Mouse (Mus musculus) kidney, postnatal 14 days (tissue): ENCODE results near the gene Dyrk1a.

Experiments
- DNase-seq: peaks from one replicate; pipeline ENCODE4 v3.0.0; 2022; ENCODE audit warnings: mixed read lengths

Gene Dyrk1a

DNA sequence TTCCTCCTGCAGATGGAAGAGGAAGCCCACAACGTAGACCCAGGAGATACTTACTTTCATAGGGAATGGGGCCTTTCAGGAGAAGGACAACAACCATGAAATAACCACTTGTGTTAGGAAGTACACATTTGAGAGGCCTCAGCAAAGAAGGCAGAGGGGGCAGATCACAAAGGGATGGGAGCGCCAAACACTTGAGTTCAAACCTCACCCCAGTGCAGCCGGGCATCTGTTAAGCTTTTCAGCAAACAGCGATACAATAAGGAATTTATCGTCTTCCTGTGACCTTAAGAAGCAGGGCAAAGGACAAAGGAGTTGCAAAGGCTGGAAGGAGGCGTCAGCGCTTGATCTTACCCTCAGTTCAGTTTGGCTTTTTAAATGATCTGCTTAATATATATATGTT is 10.0 kb upstream of the Dyrk1a start:
- DNase-seq: no peak

DNA sequence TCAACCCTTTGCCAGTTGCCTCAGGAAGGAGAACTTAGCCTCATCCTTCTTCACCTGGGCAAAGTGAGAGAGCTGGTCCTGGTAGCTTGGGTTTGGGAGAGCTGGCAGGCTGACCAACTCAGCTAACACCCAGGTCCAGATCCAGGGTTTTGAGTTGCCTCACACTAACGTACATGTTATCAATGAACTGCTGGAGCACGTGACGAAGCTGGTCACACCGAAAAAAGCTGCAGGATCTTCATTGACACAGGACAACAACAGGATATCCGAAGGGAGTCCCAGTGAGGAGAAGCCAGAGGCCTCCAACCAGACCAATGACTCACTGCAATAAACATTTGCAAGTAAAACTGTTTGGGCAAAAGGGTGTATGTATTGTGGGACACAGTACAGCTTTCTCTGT is 9.2 kb upstream of the Dyrk1a start:
- DNase-seq: no peak

DNA sequence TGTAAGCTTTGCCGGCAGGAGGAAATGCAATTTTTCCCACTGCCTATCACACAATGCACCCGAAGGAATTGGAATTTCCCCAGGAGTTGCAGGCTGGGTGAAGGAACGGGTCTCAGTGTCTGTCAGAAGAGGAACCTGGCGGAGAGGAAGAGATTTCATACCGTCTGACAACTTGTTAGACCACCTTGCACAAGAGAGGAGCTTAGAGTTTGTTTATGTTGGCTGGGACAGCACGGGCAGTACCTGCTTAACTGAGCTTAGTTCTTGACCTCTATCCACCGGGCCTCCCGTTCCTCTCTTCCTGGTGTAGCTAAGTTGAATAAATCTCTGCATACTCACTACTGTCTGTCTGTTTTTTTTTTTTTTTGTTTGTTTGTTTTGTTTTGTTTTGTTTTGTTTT is 3.7 kb upstream of the Dyrk1a start:
- peak; percentile 22 for DNase-seq

DNA sequence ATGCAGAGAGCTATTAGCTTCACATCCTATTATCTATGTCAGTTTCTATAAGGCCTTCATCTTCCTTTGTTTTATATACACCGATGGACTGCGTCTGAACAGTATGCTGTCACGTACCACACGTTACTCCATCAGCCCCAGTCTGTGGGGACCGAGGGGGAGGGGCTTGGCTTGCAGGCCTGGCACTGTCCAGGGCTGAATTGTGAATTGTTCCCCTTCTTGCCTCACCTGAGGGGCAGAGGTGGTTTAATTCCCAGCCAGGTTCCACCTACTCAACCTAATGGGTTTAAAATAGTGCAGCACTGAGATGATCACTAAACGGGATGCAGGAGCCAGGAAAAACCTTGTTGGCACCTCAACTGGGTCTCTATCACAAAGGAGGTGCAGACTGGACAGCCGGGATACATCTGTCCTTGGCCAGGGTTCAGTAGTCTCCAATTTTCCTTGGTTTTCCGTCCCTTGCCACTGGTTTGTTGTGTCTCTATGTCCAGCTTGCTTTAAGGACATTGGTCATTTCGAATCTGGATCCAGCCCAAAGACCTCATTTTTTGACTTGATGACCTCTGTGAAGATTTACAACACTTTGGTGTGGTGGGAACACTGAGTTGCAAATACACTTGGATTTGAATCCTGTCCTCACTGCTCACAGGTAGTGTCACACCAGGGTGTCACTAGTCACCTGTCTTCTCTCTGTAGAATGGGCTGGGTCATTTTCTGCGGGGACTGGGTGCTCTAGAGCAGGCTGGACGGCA is 2.8 kb upstream of the Dyrk1a start:
- DNase-seq: no peak

DNA sequence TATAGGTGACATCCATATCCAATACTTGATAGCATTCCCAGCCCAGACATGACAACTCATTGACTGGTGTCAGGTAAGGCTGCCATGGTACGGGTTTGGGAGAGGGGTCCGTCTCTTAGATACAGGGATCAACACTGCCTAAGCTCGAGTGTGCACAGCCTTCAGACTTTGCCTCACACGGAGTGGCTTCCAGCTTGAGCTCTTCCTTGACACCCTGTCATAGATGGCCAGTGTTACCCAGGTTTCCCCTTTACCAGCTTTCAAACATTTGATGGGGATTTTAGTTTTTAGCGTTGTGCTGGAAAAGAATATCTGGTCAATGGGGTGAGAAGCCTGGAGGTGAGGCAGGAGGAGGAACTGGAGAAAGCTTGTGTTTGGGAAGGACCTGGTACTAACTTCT is 2.1 kb upstream of the Dyrk1a start:
- no peak for DNase-seq

DNA sequence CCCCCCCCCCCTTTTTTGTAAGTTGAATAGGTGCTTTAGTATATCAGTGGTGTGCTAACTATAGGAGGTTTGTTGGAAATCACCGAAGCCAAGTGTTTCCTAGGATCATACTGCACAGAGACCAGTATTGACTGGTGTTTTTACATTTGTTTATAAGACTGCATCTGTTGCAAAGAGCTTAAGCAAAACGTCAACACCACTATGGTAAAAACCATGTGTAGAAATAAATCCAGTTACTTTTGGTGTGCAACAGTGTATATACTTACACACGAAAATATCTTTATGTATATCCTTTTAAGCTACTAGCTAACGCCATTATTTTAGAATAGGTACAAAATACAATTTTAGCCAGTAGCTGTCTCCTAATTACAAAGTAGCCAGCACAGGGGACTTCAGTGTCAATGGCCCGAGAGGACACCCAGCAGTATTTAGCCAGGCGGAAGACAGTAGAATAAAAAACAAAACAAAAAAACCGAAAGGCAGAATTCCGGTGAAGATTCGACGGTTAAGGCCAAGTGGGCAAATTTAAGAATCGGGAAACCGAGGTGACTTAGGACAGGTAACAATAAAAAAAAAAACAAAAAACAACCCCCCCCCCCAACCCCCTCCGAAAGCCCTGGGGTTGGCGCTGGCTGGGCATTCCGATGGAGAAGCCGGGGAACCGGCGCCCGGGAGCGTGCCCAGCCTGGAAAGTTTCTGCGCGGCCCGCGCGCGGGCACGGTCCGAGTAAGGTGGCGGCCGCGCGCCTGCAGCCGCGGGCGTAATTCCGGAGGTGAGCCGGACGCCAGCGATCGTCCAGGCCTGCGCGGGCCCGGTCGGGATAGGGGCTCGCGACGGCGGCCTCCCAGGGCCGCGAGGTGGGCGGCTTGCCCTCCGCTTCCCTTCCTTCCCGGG is 1.2 kb upstream of the Dyrk1a start:
- DNase-seq: peak; percentile 92

DNA sequence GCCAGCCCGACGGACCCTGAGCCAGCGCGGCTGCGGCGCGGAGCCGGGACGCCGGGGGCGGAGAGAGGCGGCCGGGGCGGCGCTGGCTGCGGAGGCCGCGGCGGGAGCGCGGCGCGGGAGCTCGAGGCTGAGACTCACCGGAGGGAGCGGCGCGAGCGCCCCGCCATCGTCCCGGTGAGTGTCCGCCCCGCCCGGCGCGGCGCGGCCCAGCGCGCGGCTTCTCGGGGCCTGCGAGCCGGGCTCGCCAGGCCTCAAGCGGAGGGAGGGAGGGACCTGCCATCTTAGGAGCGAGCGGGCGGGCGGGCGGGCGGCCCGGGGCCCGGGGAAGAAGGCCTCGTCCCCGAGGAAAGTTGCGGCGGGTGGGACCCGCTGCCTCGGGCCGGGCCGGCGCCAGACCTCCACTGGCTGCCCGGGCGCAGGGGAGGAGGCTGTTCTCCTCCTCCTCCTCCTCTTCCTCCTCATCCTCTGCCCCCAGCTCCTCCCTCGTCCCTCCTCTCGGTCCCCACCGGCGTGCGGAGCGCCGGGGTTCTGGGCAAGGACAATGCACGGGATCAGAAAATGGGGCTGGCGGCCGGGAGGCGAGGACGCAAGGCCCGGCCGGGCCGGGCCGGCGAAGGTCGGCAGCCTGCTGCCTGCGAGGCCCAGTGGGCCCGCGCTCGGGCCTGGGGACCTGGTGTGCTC is 691 bp downstream of the Dyrk1a start:
- peak; percentile 83 for DNase-seq

DNA sequence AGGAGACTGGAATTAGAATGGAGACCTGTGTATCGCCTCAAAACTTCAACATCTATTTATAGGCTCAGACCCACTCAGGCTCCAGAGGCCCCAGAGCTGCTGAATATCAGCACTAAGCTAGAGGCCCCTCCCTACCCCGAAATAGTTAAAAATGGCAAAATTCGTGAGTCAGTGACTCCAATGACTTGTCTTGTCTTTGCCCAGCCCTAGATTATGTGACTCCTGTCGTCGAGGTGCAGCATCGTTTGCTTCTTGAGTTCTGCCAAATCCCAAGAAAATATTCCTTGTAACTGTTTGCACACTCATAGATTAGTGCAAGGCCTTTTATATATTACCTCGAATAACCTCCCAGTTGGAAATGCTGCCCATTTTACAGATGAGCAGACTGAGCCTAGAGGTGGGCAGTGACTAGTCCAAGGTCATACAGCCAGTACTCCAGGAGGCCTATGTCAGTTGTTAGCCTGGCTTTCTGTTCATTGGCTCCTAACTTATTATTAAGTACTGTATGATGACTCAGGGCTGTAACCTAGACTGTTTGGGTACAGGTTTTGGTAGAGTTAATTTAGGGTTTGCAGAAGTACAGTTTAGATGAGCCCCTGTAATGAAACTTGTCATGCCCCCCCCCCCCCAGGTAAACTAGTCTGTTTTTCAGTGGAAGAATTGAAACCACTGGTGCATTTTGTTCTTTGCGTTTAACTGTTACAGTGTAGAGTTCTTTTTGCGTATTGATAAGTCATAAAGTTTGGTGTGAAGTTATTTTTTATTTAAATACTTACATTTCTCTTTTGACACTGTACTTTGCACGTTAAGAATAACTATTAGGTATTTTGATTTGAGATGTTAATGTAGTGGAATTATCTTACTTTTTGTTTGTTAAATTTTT is 1.5 kb downstream of the Dyrk1a start:
- no peak for DNase-seq

DNA sequence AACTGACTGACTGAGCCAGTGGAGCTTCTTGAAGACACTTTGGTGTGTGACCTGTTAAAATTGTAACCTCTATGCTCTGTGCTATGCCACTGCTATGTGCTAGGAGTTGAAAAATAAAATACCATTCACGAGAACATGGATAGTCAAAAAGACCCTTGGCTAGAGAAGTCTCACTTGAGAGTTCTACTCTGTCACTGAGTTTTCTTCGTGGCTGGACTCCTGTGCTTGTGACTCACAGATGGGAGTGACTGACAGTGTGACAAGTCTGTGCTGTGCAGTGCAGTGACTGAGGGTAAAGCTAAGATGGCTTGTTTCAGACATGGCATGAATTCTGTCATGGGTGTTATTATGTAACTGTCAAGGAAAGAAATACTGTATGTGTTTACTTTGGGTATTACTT is 2.6 kb downstream of the Dyrk1a start:
- no peak for DNase-seq

DNA sequence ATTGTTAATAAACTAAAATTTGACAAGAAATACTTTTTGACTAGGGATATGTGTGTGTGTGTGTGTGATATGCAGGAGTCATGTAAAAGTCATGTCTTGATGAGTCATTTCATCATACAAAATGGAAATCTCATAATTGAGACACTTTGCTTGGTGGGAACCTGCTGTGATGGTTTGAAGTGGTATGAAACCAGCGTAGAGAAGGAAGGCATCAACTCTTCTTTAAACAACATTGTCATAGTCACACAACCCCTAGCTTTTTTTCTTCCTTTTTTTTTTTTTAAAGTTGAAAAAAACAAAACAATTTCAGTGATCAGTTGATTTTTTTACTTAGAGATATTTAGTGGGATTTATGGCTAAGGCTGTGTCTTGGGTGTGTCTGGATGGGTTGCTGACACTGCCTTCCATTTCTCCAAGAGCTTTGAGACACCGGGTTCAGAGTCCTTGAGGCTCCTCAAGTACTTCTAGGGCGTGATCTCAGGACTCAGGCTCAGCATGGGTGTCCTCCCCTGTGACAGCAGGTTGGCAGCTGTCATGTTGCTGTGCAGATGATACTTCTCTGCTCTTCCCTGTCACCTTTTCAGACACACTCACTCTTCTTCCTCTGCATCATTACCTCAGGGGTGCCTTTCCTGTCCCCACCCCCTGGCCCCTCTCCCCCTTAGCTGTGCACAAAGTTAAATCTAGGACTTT is 4.4 kb downstream of the Dyrk1a start:
- DNase-seq: no peak

DNA sequence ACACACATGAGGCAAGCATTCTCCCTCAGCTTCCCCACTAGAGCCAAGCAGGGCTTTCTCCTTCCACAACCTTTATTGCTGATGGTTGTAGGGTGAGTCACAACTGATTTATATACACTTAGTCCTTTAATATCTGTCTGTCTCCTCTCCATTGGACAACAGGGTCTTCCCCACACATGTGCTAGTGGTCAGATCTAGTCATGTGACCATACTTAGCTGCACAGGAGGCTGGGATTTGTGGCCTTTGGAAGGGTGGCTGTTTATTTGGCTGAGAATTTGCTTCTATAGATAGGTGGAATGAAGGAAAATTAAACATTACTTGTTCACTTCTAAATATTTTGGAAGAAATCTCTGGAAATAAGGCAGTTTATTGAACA is 4.9 kb downstream of the Dyrk1a start:
- no peak for DNase-seq

DNA sequence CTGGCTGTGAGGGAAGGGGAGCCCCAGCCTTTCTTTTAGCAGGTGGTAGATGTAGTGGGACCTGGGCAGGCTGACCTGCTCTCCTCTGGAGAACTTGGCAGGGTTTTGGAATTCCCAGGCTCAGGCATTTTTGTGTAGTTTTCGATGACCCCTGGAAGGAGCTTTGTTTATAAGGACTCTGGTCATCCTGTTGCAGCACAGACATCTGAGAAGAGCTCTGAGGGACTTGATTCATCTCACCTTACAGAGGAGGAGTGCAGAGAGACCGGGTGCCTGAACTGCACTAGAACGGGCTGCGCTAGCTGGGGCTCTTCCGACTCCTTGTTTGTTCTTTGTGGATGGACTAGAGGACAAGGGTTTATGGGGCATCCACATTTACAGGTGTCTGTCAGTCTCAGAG is 5.9 kb downstream of the Dyrk1a start:
- DNase-seq: peak; percentile 21

DNA sequence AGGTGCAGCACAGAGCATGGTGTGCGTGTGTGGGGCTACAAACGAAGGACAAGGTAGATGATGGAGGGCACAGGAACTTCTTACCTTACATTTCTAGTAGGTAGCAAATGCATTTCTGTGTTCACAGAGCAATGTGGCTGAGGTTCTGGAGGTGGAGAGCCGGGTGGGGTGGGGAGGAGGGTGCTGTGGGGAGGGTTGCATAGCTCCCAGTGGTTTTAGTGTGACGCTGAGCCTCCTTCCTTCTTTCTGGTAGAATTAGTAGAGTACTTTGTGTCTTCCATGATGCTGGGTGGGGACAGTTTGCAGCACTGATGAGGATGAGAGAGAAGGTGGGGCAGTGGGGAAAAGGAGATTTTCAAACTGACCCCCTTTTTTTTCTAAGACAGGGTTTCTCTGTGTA is 9.5 kb downstream of the Dyrk1a start:
- DNase-seq: no peak

DNA sequence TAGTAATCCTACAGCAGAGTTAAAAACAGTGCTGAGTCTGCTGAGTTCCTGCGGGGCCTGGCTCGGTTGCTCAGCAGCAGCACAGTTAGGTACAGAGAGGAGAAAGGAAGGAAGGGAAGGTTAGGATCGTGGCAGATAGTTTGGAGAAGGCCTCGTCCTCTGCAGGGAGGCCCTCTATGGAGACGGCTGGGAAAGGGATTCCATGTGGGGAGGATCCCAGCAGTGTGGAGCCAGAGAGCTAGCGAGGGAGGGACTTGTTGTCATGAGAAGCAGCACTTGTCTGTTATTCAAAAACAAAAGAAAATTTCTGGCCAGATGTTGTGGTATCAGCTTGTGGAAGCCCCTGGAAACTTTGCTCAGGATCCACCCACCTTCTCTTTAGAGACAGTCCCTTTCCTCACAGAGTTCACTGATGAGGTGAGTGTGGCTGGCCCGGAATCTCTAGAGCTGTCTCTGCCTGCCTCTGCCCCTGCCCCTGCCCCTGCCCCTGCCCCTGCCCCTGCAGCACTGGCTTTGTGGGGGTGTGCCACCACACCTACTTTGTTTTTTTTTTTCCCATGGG is 11.1 kb downstream of the Dyrk1a start:
- DNase-seq: peak; percentile 38

DNA sequence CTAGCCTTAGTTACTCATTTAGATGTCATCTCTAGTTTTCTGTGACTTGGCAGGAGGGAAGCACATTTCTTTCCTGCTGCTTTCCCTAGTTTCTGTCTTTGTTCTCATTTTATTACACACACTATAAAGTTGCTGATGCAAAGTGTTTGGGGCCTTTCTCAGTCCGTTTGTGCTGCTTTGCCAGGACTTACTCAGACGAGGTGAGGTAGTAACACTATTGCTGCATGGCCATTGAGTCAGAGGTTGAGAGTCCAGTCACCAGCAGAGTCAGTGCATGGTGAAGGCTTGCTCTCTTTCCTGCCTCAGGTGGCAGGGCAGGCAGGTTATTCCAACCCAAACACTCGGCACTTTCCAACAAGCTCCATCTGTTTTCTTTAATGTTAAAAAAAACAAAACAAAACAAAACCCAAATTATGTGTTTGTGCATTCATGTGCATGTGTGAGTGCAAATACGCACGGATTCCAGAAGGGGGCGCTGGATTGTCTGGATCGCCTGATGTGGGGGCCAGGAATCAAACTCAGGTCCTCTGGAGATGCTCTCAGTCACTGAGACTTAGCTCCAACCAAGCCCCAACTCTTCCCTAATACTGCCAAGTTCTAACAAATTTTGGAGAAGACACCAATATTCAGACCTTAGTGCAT is 16.7 kb downstream of the Dyrk1a start:
- no peak for DNase-seq

DNA sequence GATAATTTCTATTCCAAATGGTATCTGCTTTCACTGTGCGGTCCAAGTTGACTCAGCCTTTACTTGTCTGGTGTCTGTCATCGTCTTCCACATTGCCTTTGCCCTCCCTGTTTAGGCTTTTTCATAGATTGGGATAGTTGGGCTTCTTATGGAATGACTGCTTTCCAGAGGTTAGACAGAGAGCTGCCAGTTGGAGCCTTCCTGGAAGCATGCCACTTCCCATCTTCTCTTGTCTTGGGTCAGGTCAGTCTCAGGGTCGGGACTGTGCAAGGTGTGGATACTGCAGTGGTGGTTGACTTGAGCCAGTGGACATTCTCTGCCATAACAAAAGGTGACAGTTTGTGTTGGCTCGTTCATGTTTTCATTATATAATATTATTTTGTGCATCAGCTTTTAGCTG is 17.7 kb downstream of the Dyrk1a start:
- no peak for DNase-seq

DNA sequence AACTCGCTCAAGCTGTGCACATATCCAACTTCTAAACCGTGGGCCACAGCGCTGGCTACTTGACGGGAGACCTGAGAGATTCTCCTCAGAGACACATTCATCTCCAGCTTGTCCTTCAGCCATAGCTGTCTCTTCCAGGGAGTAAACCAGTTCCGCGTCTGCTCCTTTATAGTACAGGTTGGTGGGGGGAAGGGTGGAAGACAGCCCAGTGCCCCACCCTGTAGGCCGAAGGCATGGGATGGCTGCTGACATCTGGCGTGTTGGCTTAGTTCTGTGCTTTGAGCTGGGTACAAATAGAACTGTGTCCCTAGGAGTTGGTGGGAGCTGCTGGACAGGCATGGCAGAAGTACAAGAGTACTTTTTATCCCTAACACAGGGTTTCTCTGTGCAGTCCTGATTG is 18.4 kb downstream of the Dyrk1a start:
- no peak for DNase-seq

DNA sequence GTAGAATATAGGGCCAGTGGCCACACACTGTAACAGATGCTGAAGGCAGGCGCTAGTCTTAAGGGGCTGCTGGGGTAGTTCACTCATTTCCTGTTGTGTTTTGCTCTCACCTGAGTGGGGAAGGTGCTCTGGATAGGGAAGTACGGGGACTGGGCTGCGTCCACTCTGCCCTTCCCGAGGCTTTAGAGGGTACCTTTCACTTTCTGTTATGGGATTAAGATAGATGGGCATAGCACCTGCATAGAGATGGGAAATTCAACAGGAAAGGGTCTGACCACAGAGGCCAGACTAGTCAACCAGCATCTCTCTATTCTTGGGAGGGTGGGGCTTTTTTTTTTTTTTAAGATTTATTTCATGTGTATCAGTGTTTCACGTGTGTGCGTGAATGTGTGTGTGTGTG is 19.2 kb downstream of the Dyrk1a start:
- DNase-seq: no peak

DNA sequence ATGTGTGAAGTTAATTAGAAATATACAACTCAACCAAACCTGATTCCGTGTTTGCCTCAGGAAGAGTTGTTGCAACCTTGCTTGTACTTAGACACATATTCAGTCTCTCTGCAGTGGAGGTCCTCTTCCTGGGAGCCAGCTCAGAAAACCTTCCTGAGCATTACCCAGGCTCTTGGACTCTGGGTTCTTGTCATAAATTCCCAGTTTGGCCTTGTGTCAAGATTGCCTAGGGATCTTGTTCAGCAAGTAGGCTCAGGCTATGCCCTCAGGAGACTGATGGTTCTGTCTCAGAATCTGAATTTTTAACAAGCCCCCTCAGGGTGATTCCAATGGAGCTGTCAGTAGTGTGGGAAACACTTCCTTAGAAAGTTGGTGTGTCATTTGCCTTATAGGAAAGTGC is 19.8 kb downstream of the Dyrk1a start:
- DNase-seq: no peak

DNA sequence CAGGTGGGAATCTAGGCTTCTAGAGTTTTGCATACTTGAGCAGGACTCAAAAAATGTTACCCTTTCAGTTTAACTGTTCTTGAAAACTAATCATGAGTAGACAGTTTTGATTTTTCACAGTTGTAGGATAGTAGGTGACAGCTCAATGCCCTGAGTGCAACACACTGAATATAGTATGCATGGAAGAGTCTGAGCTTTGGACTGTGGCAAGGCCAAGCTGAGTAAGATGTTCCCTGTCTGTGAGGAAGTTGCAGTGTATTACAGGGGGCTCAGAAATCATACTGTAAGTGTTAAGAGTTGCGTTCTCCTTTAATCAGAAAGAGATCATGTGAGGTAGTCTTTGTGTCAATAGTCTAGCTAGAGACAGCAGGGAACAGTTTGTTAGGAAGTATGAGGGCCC is 20.4 kb downstream of the Dyrk1a start:
- no peak for DNase-seq

DNA sequence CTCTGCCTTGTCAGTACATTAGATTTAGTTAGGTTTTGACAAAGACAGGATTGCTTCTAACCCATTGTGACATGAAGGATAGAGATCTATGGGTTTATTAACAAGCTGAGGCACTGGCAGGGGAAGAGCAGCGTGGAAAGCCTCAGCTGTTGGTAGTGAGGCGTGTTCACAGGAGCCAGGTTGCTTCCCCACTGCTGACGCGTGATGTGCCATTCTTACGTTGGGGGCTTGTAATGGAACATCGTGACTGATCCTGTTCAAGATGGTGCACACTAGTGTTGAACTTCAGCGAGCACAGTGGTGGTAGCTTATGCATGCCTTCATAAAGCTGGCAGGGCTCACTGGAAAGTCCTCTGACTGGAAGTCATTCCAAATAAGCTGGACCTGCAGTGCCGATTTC is 21.2 kb downstream of the Dyrk1a start:
- no peak for DNase-seq
